Mouse (Mus musculus): Measurements from ENCODE around the gene Mier3.
"Not testable (repeated sequence)": the region's sequence is repeated elsewhere in the genome, so short reads cannot be mapped to it uniquely, and the experiment has no call there.

The Mier3 gene

GRCm38 (mm10) chr13:111703952-111704351 lies 23.2 kb downstream of the Mier3 start:
- not testable (repeated sequence) for DNase-seq

GRCm38 (mm10) chr13:111710531-111710930 lies 29.8 kb downstream of the Mier3 start:
- no peak for DNase-seq

GRCm38 (mm10) chr13:111719726-111720125 lies 38.9 kb downstream of the Mier3 start:
- no peak for DNase-seq

GRCm38 (mm10) chr13:111724811-111725164 lies 44.0 kb downstream of the Mier3 start:
- peak; percentile 4 for DNase-seq

GRCm38 (mm10) chr13:111725165-111726077 lies 44.6 kb downstream of the Mier3 start:
- peak; percentile 96 for DNase-seq

GRCm38 (mm10) chr13:111726898-111727297 lies 46.1 kb downstream of the Mier3 start:
- DNase-seq: no peak

- no peak for DNase-seq
These were observed 60.6 kb downstream of the Mier3 start for GRCm38 (mm10) chr13:111741204-111741990.

GRCm38 (mm10) chr13:111741991-111742615 lies 61.3 kb downstream of the Mier3 start:
- DNase-seq: no peak

- DNase-seq: no peak
These were observed 63.6 kb downstream of the Mier3 start for GRCm38 (mm10) chr13:111744233-111745000.

GRCm38 (mm10) chr13:111745216-111745615 lies 64.4 kb downstream of the Mier3 start:
- DNase-seq: no peak

GRCm38 (mm10) chr13:111746831-111747230 lies 66.1 kb downstream of the Mier3 start:
- no peak for DNase-seq

- DNase-seq: no peak
These were observed 67.7 kb downstream of the Mier3 start for GRCm38 (mm10) chr13:111748301-111749062.

- DNase-seq: no peak
These were observed 72.5 kb downstream of the Mier3 start for GRCm38 (mm10) chr13:111753321-111753720.

- DNase-seq: no peak
These were observed 74.6 kb downstream of the Mier3 start for GRCm38 (mm10) chr13:111755377-111755776.

- no peak for DNase-seq
These were observed 75.2 kb downstream of the Mier3 start for GRCm38 (mm10) chr13:111755937-111756336.

GRCm38 (mm10) chr13:111756986-111757385 lies 76.2 kb downstream of the Mier3 start:
- no peak for DNase-seq

- no peak for DNase-seq
These were observed 81.7 kb downstream of the Mier3 start for GRCm38 (mm10) chr13:111762526-111762925.
